Mouse (Mus musculus) forebrain, embryonic 10.5 days (tissue): ENCODE results near the gene Stk38l. TPM values are rescaled to one million over a fixed set of nuclear protein-coding genes. Genes with fewer than 3 reads are reported as not detected.
"Not testable (repeated sequence)": the region's sequence is repeated elsewhere in the genome, so short reads cannot be mapped to it uniquely, and the experiment has no call there.

Source experiments
- DNase-seq: peaks from one replicate; pipeline ENCODE4 v3.0.0-alpha.2; 2017; ENCODE audit warnings: low spot score; ENCODE audit errors: extremely low spot score
- H3K27ac ChIP-seq: fragments of 300-500 bp; sonication (generic); 2 replicates; pipeline ENCODE4 v1.5.1; 2016; ENCODE audit warnings: mild to moderate bottlenecking
- H3K27me3 ChIP-seq: fragments of 300-500 bp; sonication (generic); 2 replicates; pipeline ENCODE4 v1.6.1; 2016; ENCODE audit warnings: mild to moderate bottlenecking; ENCODE audit not compliant: poor library complexity, severe bottlenecking
- H3K36me3 ChIP-seq: fragments of 300-500 bp; sonication (generic); replicated peaks from 2 replicates; pipeline ENCODE4 v1.6.1; 2016; ENCODE audit warnings: mild to moderate bottlenecking, moderate library complexity
- H3K4me1 ChIP-seq: fragments of 300-500 bp; sonication (generic); 2 replicates; pipeline ENCODE4 v1.6.1; 2016
- H3K4me3 ChIP-seq: fragments of 300-500 bp; sonication (generic); 2 replicates; pipeline ENCODE4 v1.5.1; 2016; ENCODE audit warnings: mild to moderate bottlenecking, moderate library complexity
- H3K9me3 ChIP-seq: fragments of 300-500 bp; sonication (generic); 2 replicates; pipeline ENCODE4 v1.6.1; 2016; ENCODE audit warnings: mild to moderate bottlenecking, moderate library complexity
- WGBS: fragments of 180-500 bp; shearing (Covaris S2); methylation state at CpG from one replicate; pipeline ENCODE4 v1.1.7; 2016; 5-methylcytosine and 5-hydroxymethylcytosine counted together
- polyA plus RNA-seq: library from polyadenylated mRNA; unstranded; fragments of >200 nt; fragmentation: Nextera tagmentation; extraction: Ambion mirVana; gene quantifications from 2 replicates; pipeline ENCODE4 v1.2.1, GENCODE M21; 2016

Gene Stk38l
- polyA plus RNA-seq, 1 experiment from 2014 or later: 22.1 TPM

DNA sequence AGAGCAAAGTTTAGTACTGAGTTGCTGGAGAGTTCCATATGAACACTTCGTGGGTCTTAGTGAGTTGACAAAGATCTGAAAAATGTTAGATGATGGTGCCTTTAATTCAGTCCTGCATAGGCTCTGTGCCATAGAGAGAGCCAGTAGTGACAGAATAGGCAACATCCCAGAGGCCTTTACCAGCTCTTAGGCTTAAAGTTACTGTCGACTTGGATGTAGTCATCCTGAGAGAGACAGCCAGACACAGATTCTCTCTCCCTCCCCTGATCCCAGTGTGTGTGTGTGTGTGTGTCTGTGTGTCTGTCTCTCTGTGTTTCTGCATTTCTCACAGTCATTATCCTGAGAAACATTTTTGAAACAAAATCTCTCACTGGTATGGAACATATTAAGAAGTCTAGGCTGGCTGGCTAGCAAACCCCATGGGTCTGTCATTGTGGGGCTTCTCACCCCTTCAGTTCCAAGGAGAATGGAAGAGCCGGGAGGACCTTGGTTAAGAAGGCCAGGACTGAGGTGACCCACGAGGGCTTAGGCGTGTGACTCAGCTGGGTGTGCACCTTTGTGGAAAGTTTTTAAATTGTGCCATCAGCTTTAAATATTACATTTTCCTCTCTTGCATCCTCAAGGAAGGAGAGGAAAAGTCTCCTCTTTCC, 17.3 kb downstream of the Stk38l start:
- H3K4me3 ChIP-seq: no peak overlapping the region
- 85% methylated on average over 5 of the region's 5 CpGs for WGBS
- no peak for DNase-seq
- 0 out of 2 replicates have a peak, but pooled peaks cover 3% of the 10 kb centered on the region for H3K4me1 ChIP-seq
- H3K9me3 ChIP-seq: no peaks in the 10 kb centered on the region
- H3K27me3 ChIP-seq: no peaks in the 10 kb centered on the region
- H3K27ac ChIP-seq: no peak overlapping the region
- H3K36me3 ChIP-seq: no peaks in the 10 kb centered on the region

DNA sequence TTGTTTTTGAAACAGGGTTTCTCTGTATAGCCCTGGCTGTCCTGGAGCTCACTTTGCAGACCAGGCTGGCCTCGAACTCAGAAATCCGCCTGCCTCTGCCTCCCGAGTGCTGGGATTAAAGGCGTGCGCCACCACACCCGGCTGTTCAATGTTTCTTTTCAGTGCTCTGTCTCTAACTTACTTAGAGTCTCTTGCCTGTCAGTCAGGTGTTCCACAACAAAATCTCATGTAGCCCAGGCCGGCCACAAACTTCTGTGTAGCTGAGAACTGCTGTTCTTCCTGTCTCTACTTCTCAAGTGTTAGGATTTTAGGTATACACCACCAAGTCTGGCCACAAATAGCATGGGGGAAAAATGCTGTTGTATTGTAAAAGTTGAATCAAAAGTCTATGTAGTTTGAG, 19.5 kb downstream of the Stk38l start:
- H3K36me3 ChIP-seq, H3K27ac ChIP-seq, H3K27me3 ChIP-seq, H3K9me3 ChIP-seq, H3K4me3 ChIP-seq, H3K4me1 ChIP-seq, DNase-seq: not testable (repeated sequence)
- WGBS: 97% methylated on average over 7 of the region's 7 CpGs

DNA sequence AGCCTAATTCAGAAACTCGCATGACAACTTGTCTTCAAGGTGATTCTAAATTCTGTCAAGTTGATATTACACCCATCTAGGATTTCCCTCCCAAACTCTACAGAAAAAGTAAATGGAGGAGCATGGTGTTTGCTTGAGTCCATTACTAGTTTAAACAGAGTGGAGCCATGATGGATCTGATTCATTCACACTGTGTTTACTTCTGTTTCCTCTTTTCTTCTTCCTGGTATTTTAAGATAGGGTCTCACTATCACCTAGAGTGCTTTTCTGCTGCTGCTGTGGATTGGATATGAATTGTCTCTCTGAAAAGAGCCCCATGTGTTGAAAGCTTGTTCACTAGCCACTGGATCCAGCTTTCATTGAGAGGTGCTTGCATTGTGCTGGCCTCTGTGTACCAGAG, 20.4 kb downstream of the Stk38l start:
- Histone ChIP-seq H3K27me3 (no peaks in the 10 kb centered on the region), H3K9me3 (no peaks in the 10 kb centered on the region), H3K27ac (no peak overlapping the region), H3K4me3 (no peak overlapping the region), H3K4me1 (no peaks in the 10 kb centered on the region), H3K36me3 (no peaks in the 10 kb centered on the region)
- WGBS: 89% methylated on average over 1 of the region's 1 CpGs
- DNase-seq: no peak

DNA sequence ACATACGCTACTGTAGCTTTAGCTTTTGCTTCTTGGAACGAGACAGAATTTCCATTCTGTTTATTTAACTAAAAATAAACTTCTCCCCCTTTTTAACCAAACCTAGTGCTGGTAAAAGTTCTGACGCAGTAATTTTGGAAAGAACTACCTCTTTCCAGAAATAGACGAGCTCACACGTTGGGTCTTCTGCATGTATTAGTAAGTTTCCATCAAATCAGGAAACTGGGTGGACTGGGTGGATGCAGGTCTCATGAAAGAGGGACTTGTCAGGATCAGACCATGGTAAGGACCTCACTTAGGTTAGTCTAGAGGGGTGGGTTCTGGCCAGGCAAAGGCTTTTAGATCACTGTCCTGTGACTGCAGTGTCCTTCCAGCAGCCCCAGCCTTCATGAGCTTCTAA, 21.8 kb downstream of the Stk38l start:
- 92% methylated on average over 5 of the region's 5 CpGs for whole genome bisulfite sequencing

DNA sequence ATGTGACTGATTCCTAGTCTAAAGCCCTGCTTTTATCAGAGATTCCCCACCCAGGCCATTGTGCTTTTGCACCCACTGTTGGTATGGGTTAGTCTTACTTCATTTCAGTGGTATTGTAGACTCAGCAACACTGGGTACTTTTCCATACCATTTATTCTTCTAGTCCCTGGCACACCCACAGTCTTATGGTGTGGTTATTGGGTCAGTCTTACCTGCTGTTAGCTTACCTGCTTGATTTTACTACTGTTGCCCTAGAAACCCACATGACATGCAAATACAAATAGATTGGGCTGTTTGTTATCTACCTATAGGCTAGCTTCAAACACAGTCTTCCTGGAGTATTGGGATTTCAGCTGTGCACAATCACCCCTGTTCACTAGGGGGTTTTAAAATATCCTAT, 22.3 kb downstream of the Stk38l start:
- Histone ChIP-seq H3K27me3 (no peaks in the 10 kb centered on the region), H3K36me3 (no peaks in the 10 kb centered on the region), H3K4me3 (no peak overlapping the region), H3K9me3 (no peaks in the 10 kb centered on the region), H3K4me1 (0 out of 2 replicates have a peak, but pooled peaks cover 4% of the 10 kb centered on the region), H3K27ac (no peak overlapping the region)
- DNase-seq: no peak

More for the DNA sequence above, 21.8 kb downstream of the Stk38l start:
- Histone ChIP-seq H3K27me3 (no peaks in the 10 kb centered on the region), H3K36me3 (no peaks in the 10 kb centered on the region), H3K4me1 (0 out of 2 replicates have a peak, but pooled peaks cover under 1% of the 10 kb centered on the region), H3K27ac (no peak overlapping the region), H3K4me3 (no peak overlapping the region), H3K9me3 (no peaks in the 10 kb centered on the region)
- DNase-seq: no peak

DNA sequence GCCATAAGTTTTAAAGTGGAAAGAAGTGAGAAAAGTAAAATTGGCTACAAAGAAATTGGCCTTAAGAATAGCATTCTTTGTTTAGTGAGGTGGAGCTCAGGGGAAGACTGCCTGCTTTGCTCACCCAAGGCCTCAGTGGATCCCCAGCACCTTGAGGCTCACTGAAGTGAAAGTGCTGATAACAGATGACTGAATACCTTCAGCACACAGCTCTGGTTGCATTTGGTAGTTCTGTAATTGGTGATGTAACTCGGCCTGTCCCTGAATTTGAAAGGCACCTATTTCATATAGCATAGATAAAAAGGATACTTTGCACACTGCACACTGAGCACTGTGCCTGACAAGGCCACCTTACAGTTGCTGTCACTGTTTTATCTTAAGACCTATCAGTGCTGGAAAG, 23.5 kb downstream of the Stk38l start:
- DNase-seq: no peak
- H3K9me3 ChIP-seq: no peaks in the 10 kb centered on the region
- H3K27me3 ChIP-seq: no peaks in the 10 kb centered on the region
- H3K4me1 ChIP-seq: 0 out of 2 replicates have a peak, but pooled peaks cover 4% of the 10 kb centered on the region
- no peaks in the 10 kb centered on the region for H3K36me3 ChIP-seq
- no peak overlapping the region for H3K27ac ChIP-seq
- H3K4me3 ChIP-seq: no peak overlapping the region
- 83% methylated on average over 1 of the region's 1 CpGs for WGBS

DNA sequence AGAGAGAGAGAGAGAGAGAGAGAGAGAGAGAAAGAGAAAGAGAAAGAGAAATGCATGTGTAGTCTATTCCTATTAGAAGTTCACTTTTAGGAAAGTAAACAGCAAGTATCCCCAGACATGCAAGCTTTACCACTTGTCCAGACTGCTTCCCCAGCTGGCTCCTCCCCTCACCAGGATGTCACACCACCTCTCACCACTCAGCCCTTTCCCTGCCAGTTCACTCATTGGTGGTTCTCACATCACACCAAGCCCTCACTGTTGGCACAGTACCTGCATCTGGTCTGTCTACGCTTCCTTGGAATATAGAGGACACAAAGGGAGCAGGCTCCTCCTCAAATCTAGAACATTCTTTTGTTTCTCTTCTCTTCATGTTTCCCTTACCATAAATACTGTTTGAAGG, 26.9 kb downstream of the Stk38l start:
- no peak overlapping the region for H3K4me3 ChIP-seq
- H3K27ac ChIP-seq: no peak overlapping the region
- no peaks in the 10 kb centered on the region for H3K9me3 ChIP-seq
- no peak for DNase-seq
- H3K27me3 ChIP-seq: no peaks in the 10 kb centered on the region
- H3K4me1 ChIP-seq: peaks cover 15% of the 10 kb centered on the region
- 82% methylated on average over 1 of the region's 1 CpGs for WGBS
- no peaks in the 10 kb centered on the region for H3K36me3 ChIP-seq

DNA sequence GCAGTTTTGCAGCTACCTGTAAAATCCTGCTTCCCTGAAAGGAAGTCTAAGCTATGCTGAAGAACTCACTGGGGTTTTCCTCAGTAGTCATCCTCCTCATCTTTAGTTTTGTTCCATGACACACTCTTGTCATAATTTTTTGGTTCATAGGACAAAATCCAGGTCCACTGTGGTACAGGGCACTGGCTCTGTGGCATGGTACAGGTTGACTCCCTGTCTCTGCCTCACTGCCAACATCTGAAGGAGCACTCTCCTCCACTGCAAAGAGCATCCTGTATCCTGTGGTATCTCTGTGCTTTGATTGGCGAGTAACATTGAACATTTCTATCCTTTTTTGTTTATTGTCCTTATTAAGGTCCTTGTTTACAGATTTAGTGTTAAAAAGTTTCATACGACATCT, 27.4 kb downstream of the Stk38l start:
- Histone ChIP-seq H3K4me1 (peaks cover 20% of the 10 kb centered on the region), H3K4me3 (no peak overlapping the region), H3K36me3 (no peaks in the 10 kb centered on the region), H3K27me3 (no peaks in the 10 kb centered on the region), H3K27ac (no peak overlapping the region), H3K9me3 (no peaks in the 10 kb centered on the region)
- no peak for DNase-seq
- 86% methylated on average over 2 of the region's 2 CpGs for WGBS

DNA sequence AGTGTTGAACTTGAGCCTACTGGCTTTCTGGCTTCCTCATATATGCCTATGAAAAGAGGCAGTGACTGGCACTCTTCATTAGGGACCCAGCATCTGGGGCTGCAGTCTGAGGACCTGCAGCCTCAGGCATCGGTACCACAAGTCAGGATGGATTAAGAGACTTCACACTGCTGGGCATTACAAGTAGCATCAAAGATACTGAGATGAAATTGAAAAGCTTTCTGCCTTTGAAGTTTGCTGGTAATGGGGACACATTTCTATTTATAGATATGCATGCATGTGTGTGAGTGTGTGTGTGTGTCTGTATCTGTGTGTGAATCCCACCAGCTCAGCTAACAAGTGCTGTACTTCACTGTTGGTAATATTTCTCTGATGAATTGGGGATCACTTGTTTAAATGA, 27.8 kb downstream of the Stk38l start:
- 77% methylated on average over 1 of the region's 1 CpGs for WGBS

DNA sequence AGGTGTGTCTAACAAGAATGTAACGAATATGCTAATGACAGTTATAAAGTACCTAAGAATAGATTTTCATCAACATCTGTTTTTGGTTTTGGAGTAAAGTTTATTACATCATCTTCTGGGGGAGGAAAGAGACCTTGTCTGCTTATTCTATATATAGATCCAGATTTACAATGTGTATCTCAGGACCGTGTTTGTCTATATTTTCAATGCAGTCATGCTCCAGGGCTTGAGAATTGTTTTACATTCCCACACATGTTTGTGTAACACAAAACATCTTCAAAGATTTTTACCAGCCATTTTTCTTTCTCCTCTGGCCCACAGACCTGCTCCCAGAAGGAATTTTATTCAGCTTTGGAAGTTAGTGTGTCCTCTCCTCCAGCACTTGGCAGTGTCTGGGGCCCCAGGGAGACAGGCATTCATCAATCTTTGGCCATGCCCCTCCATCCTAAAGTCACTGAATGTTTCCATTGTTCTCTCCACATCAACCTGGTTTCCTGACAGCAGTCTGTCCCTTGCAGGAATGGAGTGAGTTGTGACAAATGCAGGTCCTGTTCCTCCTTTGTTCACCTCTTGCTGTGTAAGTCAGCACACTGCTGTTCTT, 28.9 kb downstream of the Stk38l start:
- Histone ChIP-seq H3K27me3 (no peaks in the 10 kb centered on the region), H3K4me3 (no peak overlapping the region), H3K9me3 (no peaks in the 10 kb centered on the region), H3K4me1 (peaks cover 24% of the 10 kb centered on the region), H3K36me3 (no peaks in the 10 kb centered on the region), H3K27ac (peak overlapping the region; percentile 35; the same call in 1 of the 2 replicates)
- WGBS: 84% methylated on average over 2 of the region's 2 CpGs
- no peak for DNase-seq

More for the DNA sequence above, 27.8 kb downstream of the Stk38l start:
- no peaks in the 10 kb centered on the region for H3K27me3 ChIP-seq
- DNase-seq: no peak
- no peaks in the 10 kb centered on the region for H3K36me3 ChIP-seq
- H3K4me1 ChIP-seq: peaks cover 24% of the 10 kb centered on the region
- no peak overlapping the region for H3K4me3 ChIP-seq
- no peak overlapping the region for H3K27ac ChIP-seq
- no peaks in the 10 kb centered on the region for H3K9me3 ChIP-seq

DNA sequence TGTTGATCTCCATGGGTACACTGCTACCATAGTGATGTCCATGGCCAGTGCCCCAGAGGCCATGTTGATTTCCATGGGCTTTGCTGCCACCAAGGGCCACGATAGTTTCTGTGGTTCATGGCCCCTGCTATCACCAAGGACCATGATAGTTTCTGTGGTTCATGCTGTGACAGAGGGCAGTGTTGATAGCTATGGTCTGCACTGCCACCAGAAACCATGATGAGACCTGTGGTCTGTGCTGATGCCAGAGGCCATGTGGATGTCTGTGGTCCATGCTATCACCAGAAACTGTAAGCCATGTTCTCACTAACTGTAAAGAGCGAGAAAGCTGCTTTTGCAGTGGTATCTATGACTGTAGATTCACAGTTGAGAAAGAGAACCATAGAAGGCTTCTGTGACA, 30.3 kb downstream of the Stk38l start:
- DNase-seq: no peak
- H3K36me3 ChIP-seq: peaks cover 2% of the 10 kb centered on the region; the same call in 1 of the 2 replicates
- no peaks in the 10 kb centered on the region for H3K9me3 ChIP-seq
- WGBS: 87% methylated on average over 2 of the region's 2 CpGs
- peaks cover 24% of the 10 kb centered on the region for H3K4me1 ChIP-seq
- H3K27me3 ChIP-seq: no peaks in the 10 kb centered on the region
- no peak overlapping the region for H3K4me3 ChIP-seq
- H3K27ac ChIP-seq: no peak overlapping the region

DNA sequence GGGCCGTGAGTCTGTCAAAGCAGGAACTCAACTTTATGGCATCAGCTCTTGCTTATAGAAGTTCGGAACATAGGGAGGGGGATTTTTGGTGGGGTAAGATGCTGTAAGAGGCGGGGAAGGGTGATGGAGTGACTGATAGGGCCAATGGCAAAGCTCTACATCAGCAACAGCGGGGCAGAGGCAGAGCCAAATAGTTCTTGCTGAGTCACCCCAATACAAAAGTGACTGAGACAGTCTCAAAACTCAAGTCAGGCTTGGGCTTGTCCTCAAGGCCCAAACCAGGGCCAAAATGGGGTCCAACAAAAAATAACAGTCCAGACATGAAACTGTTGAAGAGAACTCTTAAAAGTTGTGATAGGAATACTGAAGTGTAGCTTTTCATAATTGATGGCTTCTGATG, 30.9 kb downstream of the Stk38l start:
- Histone ChIP-seq H3K4me3 (no peak overlapping the region), H3K36me3 (peaks cover 7% of the 10 kb centered on the region; the same call in 1 of the 2 replicates), H3K27me3 (no peaks in the 10 kb centered on the region), H3K4me1 (peaks cover 24% of the 10 kb centered on the region), H3K27ac (no peak overlapping the region), H3K9me3 (no peaks in the 10 kb centered on the region)
- 90% methylated on average over 4 of the region's 4 CpGs for WGBS
- no peak for DNase-seq

DNA sequence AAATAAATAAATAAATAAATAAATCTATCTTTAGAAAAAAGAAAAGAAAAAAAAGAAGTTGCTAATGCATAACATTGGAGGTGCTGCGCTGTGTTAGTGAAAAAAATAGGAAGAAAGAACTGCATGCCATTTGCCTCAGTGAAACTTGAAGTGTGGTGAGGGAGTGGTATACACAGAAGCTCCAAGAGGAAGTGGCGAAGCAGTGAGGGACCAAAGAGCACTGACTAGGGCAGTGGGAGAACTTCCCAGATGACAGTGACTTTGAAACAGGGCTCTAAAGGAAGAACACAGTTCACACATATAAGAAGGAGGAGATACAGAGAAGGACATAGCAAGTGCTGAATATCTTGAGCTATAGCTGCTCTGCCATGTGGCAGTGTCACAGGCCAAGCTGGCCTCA, 34.2 kb downstream of the Stk38l start:
- no peaks in the 10 kb centered on the region for H3K27me3 ChIP-seq
- peaks cover 7% of the 10 kb centered on the region; the same call in 1 of the 2 replicates for H3K36me3 ChIP-seq
- no peak overlapping the region for H3K4me3 ChIP-seq
- 94% methylated on average over 2 of the region's 2 CpGs for WGBS
- H3K9me3 ChIP-seq: no peaks in the 10 kb centered on the region
- no peak overlapping the region for H3K27ac ChIP-seq
- H3K4me1 ChIP-seq: peaks cover 16% of the 10 kb centered on the region
- no peak for DNase-seq
